Comparison of ENCODE assay signal across 8 mouse cellular contexts in genomic region chr4:141794152-141794535, GRCm38 (mm10). TPM values are rescaled to one million over a fixed set of nuclear protein-coding genes. Genes with fewer than 3 reads are reported as not detected.
DNase-seq lines count a peak whose midpoint lies in the region; ATAC-seq and TF ChIP-seq lines count a peak whose summit lies in the region.

No protein-coding gene starts in this region.

- peak overlapping the region; percentile 85 for H3ac ChIP-seq in C2C12 (ENCODE audit: control insufficient read depth, insufficient read length, low read depth)

- ATAC-seq in forebrain, embryonic 12.5 days (ENCODE audit: low FRiP score) = no peak
- ATAC-seq in liver, embryonic 13.5 days (ENCODE audit: low read depth) = no peak
- no peak for ATAC-seq in frontal cortex, adult (ENCODE audit: low TSS enrichment)

- H3K4me2 ChIP-seq in forebrain, embryonic 12.5 days = peak overlapping the region; percentile 65
- H3K4me2 ChIP-seq in liver, embryonic 13.5 days = peak overlapping the region; percentile 74

- 19% methylated on average over 5 of the region's 5 CpGs for WGBS in heart, embryonic 10.5 days
- 21% methylated on average over 5 of the region's 5 CpGs for WGBS in forebrain, embryonic 12.5 days
- WGBS in liver, embryonic 13.5 days (ENCODE audit: insufficient replicate concordance) = 5% methylated on average over 5 of the region's 5 CpGs

- peaks cover 17% of the 10 kb centered on the region for H3K4me1 ChIP-seq in heart, embryonic 10.5 days
- peaks cover 32% of the 10 kb centered on the region for H3K4me1 ChIP-seq in forebrain, embryonic 12.5 days
- peaks cover 58% of the 10 kb centered on the region for H3K4me1 ChIP-seq in liver, embryonic 13.5 days (replicated peaks)

- no peak for DNase-seq in heart, embryonic 10.5 days (ENCODE audit: low spot score)
- no peak for DNase-seq in heart, adult 8-10 months (ENCODE audit: low spot score)
- DNase-seq in liver, embryonic 13.5 days = no peak
- DNase-seq in adipocyte (ENCODE audit: low spot score) = no peak
- no peak for DNase-seq in embryo, embryonic 10.5 days (ENCODE audit: low spot score)

- H3K79me2 ChIP-seq in C2C12 (ENCODE audit: control insufficient read depth, insufficient read depth) = peaks cover 20% of the 10 kb centered on the region

- H3K27me3 ChIP-seq in heart, embryonic 10.5 days (ENCODE audit: insufficient read depth, poor library complexity, severe bottlenecking) = no peaks in the 10 kb centered on the region
- H3K27me3 ChIP-seq in C2C12 (ENCODE audit: control insufficient read depth, insufficient read depth, insufficient read length) = no peaks in the 10 kb centered on the region
- no peaks in the 10 kb centered on the region for H3K27me3 ChIP-seq in forebrain, embryonic 12.5 days
- no peaks in the 10 kb centered on the region for H3K27me3 ChIP-seq in liver, embryonic 13.5 days

- peak overlapping the region; percentile 93 for H3K27ac ChIP-seq in heart, embryonic 10.5 days
- H3K27ac ChIP-seq in forebrain, embryonic 12.5 days = peak overlapping the region; percentile 92
- H3K27ac ChIP-seq in liver, embryonic 13.5 days = peak overlapping the region; percentile 98

- H3K4me3 ChIP-seq in heart, embryonic 10.5 days = peak overlapping the region; percentile 84
- peak overlapping the region; percentile 62 for H3K4me3 ChIP-seq in C2C12 (ENCODE audit: insufficient read depth, poor library complexity, severe bottlenecking)
- H3K4me3 ChIP-seq in forebrain, embryonic 12.5 days (replicated peaks) = peak overlapping the region; percentile 68
- H3K4me3 ChIP-seq in liver, embryonic 13.5 days (replicated peaks) = peak overlapping the region; percentile 79

- no peaks in the 10 kb centered on the region for H3K9me3 ChIP-seq in heart, embryonic 10.5 days
- H3K9me3 ChIP-seq in forebrain, embryonic 12.5 days = no peaks in the 10 kb centered on the region
- H3K9me3 ChIP-seq in liver, embryonic 13.5 days (replicated peaks) = no peaks in the 10 kb centered on the region

- H3K9ac ChIP-seq in forebrain, embryonic 12.5 days = peak overlapping the region; percentile 71
- H3K9ac ChIP-seq in liver, embryonic 13.5 days = peak overlapping the region; percentile 81

- H3K79me3 ChIP-seq in C2C12 (ENCODE audit: low read depth) = peaks cover 2% of the 10 kb centered on the region

- H3K36me3 ChIP-seq in heart, embryonic 10.5 days = peaks cover 28% of the 10 kb centered on the region
- H3K36me3 ChIP-seq in C2C12 (ENCODE audit: control insufficient read depth, insufficient read depth) = peaks cover 4% of the 10 kb centered on the region
- H3K36me3 ChIP-seq in forebrain, embryonic 12.5 days (replicated peaks) = peaks cover 23% of the 10 kb centered on the region
- peaks cover 29% of the 10 kb centered on the region for H3K36me3 ChIP-seq in liver, embryonic 13.5 days

- TF ChIP-seq CTCF in C2C12 (IDR thresholded peaks at IDR 0.05; ENCODE audit: control insufficient read depth, insufficient read depth, insufficient read length) = no peak

TF ChIP-seq in C2C12, 6 proteins besides CTCF, POLR2A, EP300 and RAD21:
- TF ChIP-seq USF1 (IDR thresholded peaks at IDR 0.05; ENCODE audit: low read depth) (no peak), MYOD1 (IDR thresholded peaks at IDR 0.05; ENCODE audit: control insufficient read depth, insufficient read length, low read depth) (no peak), CEBPB (IDR thresholded peaks at IDR 0.05; ENCODE audit: low read depth) (no peak)

RNA-seq across cellular contexts. Expression of gene Casp9, which starts 0.7 kb away (rescaled TPM):
- polyA plus RNA-seq in heart, embryonic 10.5 days (2016; fragmentation: Nextera tagmentation; extraction: Ambion mirVana) = 21.4 and 22.5 TPM in 2 replicates
- 10 to 100 TPM in 2 of 4 experiments, 1 to 10 TPM in 2; 7.9 to 10.7 (median 10.0) TPM for total RNA-seq in heart, adult 8-10 months (2022)
- 17.0 TPM for polyA plus RNA-seq in C2C12 (2012; fragmentation: generic; extraction: Trizol)
- 20.1 and 20.4 TPM in 2 replicates for polyA plus RNA-seq in forebrain, embryonic 12.5 days (2016; fragmentation: Nextera tagmentation; extraction: Ambion mirVana)
- polyA plus RNA-seq in liver, embryonic 13.5 days (2015; fragmentation: Nextera tagmentation; extraction: Ambion mirVana) = 9.1 and 11.0 TPM in 2 replicates

RNA-seq across cellular contexts. Expression of gene Dnajc16, which starts 3.4 kb away (rescaled TPM):
- polyA plus RNA-seq in heart, embryonic 10.5 days (2016; fragmentation: Nextera tagmentation; extraction: Ambion mirVana) = 5.0 and 5.4 TPM in 2 replicates
- total RNA-seq in heart, adult 8-10 months (2022) = 10 to 100 TPM; 23.2 to 28.7 (median 25.0) TPM
- polyA plus RNA-seq in C2C12 (2012; fragmentation: generic; extraction: Trizol) = 5.2 TPM
- 6.5 and 6.7 TPM in 2 replicates for polyA plus RNA-seq in forebrain, embryonic 12.5 days (2016; fragmentation: Nextera tagmentation; extraction: Ambion mirVana)
- polyA plus RNA-seq in liver, embryonic 13.5 days (2015; fragmentation: Nextera tagmentation; extraction: Ambion mirVana) = 2.1 and 2.2 TPM in 2 replicates

RNA-seq across cellular contexts. Expression of gene Cela2a, which starts 31.8 kb away (rescaled TPM):
- polyA plus RNA-seq in heart, embryonic 10.5 days (2016; fragmentation: Nextera tagmentation; extraction: Ambion mirVana) = not detected in 2 replicates
- 1 to 10 TPM in 1 of 4 experiments, not detected in 3; 1.0 TPM for total RNA-seq in heart, adult 8-10 months (2022)
- not detected for polyA plus RNA-seq in C2C12 (2012; fragmentation: generic; extraction: Trizol)
- not detected in 2 replicates for polyA plus RNA-seq in forebrain, embryonic 12.5 days (2016; fragmentation: Nextera tagmentation; extraction: Ambion mirVana)
- polyA plus RNA-seq in liver, embryonic 13.5 days (2015; fragmentation: Nextera tagmentation; extraction: Ambion mirVana) = 0.18 and 0.36 TPM in 2 replicates

RNA-seq across cellular contexts. Expression of gene Agmat, which starts 47.7 kb away (rescaled TPM):
- 1.2 and 3.5 TPM in 2 replicates for polyA plus RNA-seq in heart, embryonic 10.5 days (2016; fragmentation: Nextera tagmentation; extraction: Ambion mirVana)
- under 1 TPM in 3 of 4 experiments, not detected in 1; 0.44 to 0.66 (median 0.63) TPM for total RNA-seq in heart, adult 8-10 months (2022)
- polyA plus RNA-seq in C2C12 (2012; fragmentation: generic; extraction: Trizol) = not detected
- not detected in 2 replicates for polyA plus RNA-seq in forebrain, embryonic 12.5 days (2016; fragmentation: Nextera tagmentation; extraction: Ambion mirVana)
- polyA plus RNA-seq in liver, embryonic 13.5 days (2015; fragmentation: Nextera tagmentation; extraction: Ambion mirVana) = 18.4 and 18.5 TPM in 2 replicates

RNA-seq across cellular contexts. Expression of gene Ctrc, which starts 52.0 kb away (rescaled TPM):
- not detected in 2 replicates for polyA plus RNA-seq in heart, embryonic 10.5 days (2016; fragmentation: Nextera tagmentation; extraction: Ambion mirVana)
- not detected for total RNA-seq in heart, adult 8-10 months (2022)
- polyA plus RNA-seq in C2C12 (2012; fragmentation: generic; extraction: Trizol) = not detected
- not detected in 2 replicates for polyA plus RNA-seq in forebrain, embryonic 12.5 days (2016; fragmentation: Nextera tagmentation; extraction: Ambion mirVana)
- polyA plus RNA-seq in liver, embryonic 13.5 days (2015; fragmentation: Nextera tagmentation; extraction: Ambion mirVana) = not detected in 2 replicates
